Mouse (Mus musculus) MEL (cell line): Measurements from ENCODE around the gene Muc13. TPM values are rescaled to one million over a fixed set of nuclear protein-coding genes. Genes with fewer than 3 reads are reported as not detected.

ENCODE experiments used
- DNase-seq: peaks from one replicate; pipeline ENCODE4 v3.0.0; 2011; ENCODE audit warnings: low read depth, low spot score
- H3K27ac ChIP-seq: 2 replicates; pipeline ENCODE4 v1.5.1; 2012; ENCODE audit warnings: low read depth, mild to moderate bottlenecking, control low read depth, low read length, moderate library complexity; ENCODE audit not compliant: control insufficient read depth
- H3K27me3 ChIP-seq, 2 experiments: fragments of 150-350 bp in 1 of 2; sonication (generic) in 1 of 2; 2 replicates each; pipeline ENCODE4 v1.6.1; 2012; ENCODE audit warnings: low read length in 2 of 2, mild to moderate bottlenecking in 2 of 2, improper control_type of control experiment in 1 of 2, moderate library complexity in 1 of 2; ENCODE audit not compliant: insufficient read depth in 2 of 2, control insufficient read depth in 1 of 2
- H3K36me3 ChIP-seq, 2 experiments: 2 replicates each; pipeline ENCODE4 v1.6.1; 2012 to 2014; ENCODE audit warnings: low read length in 2 of 2, improper control_type of control experiment in 1 of 2, inconsistent platforms in 1 of 2, mild to moderate bottlenecking in 1 of 2; ENCODE audit not compliant: insufficient read depth in 2 of 2, control insufficient read depth in 1 of 2
- H3K4me1 ChIP-seq, 2 experiments: fragments of 150-350 bp in 1 of 2; sonication (generic) in 1 of 2; 2 replicates each; pipeline ENCODE4 v1.6.1; 2012; ENCODE audit warnings: low read length in 2 of 2, improper control_type of control experiment in 1 of 2, mild to moderate bottlenecking in 1 of 2; ENCODE audit not compliant: insufficient read depth in 2 of 2, control insufficient read depth in 1 of 2
- H3K4me3 ChIP-seq, 2 experiments: fragments of 150-350 bp in 1 of 2; sonication (generic) in 1 of 2; 2 replicates each; pipeline ENCODE4 v1.5.1; 2012; ENCODE audit warnings: low read depth in 2 of 2, low read length in 2 of 2, mild to moderate bottlenecking in 2 of 2, moderate library complexity in 2 of 2, control low read depth in 1 of 2, improper control_type of control experiment in 1 of 2; ENCODE audit not compliant: control insufficient read depth in 1 of 2, insufficient read depth in 1 of 2
- H3K79me2 ChIP-seq: 2 replicates; pipeline ENCODE4 v1.6.1; 2012; ENCODE audit warnings: mild to moderate bottlenecking, low read length, moderate library complexity; ENCODE audit not compliant: control insufficient read depth, poor library complexity, insufficient read depth
- H3K9ac ChIP-seq: 2 replicates; pipeline ENCODE4 v1.6.1; 2012; ENCODE audit warnings: low read depth, mild to moderate bottlenecking, control low read depth, low read length, moderate library complexity; ENCODE audit not compliant: control insufficient read depth, poor library complexity, severe bottlenecking
- H3K9me3 ChIP-seq: fragments of 150-350 bp; sonication (generic); replicated peaks from 2 replicates; pipeline ENCODE4 v1.6.1; 2012; ENCODE audit warnings: mild to moderate bottlenecking, low read length, improper control_type of control experiment, moderate library complexity; ENCODE audit not compliant: insufficient read depth
- CHD1 ChIP-seq: IDR thresholded peaks from 2 replicates; pipeline ENCODE4 v1.6.1; 2012; ENCODE audit warnings: low read depth, mild to moderate bottlenecking, inconsistent platforms, low read length, improper control_type of control experiment
- CTCF ChIP-seq, 3 experiments: IDR thresholded peaks in 2 of 3; conservative IDR thresholded peaks in 1 of 3; 2 replicates each; pipeline ENCODE4 v1.5.1; 2011 to 2012; ENCODE audit warnings: low read length in 3 of 3, low read depth in 2 of 3, mild to moderate bottlenecking in 2 of 3, improper control_type of control experiment in 1 of 3, inconsistent platforms in 1 of 3, mixed read lengths in 1 of 3, moderate library complexity in 1 of 3; ENCODE audit not compliant: control insufficient read depth in 1 of 3, insufficient read depth in 1 of 3, poor library complexity in 1 of 3, severe bottlenecking in 1 of 3
- ELF1 ChIP-seq: IDR thresholded peaks from 2 replicates; pipeline ENCODE4 v1.6.1; 2014; ENCODE audit warnings: low read depth, mild to moderate bottlenecking, inconsistent platforms, low read length, improper control_type of control experiment, moderate library complexity
- EP300 ChIP-seq, 2 experiments: IDR thresholded peaks; 2 replicates each; pipeline ENCODE4 v1.6.1; 2011; ENCODE audit warnings: improper control_type of control experiment in 2 of 2, low read length in 2 of 2, low read depth in 1 of 2, mild to moderate bottlenecking in 1 of 2
- KAT2A ChIP-seq: conservative IDR thresholded peaks from 2 replicates; pipeline ENCODE4 v1.6.1; 2012; ENCODE audit warnings: low read depth, low read length, improper control_type of control experiment, inconsistent platforms
- MAFK ChIP-seq: IDR thresholded peaks from 2 replicates; pipeline ENCODE4 v1.6.1; 2011; ENCODE audit warnings: low read depth, mild to moderate bottlenecking, low read length, improper control_type of control experiment, borderline replicate concordance
- MAX ChIP-seq: IDR thresholded peaks from 2 replicates; pipeline ENCODE4 v1.6.1; 2011; ENCODE audit warnings: low read length, improper control_type of control experiment
- MAZ ChIP-seq: IDR thresholded peaks from 2 replicates; pipeline ENCODE4 v1.6.1; 2012; ENCODE audit warnings: low read depth, mild to moderate bottlenecking, inconsistent platforms, low read length, improper control_type of control experiment
- MEF2A ChIP-seq: IDR thresholded peaks from 2 replicates; pipeline ENCODE4 v1.6.1; 2014; ENCODE audit warnings: low read depth, mild to moderate bottlenecking, inconsistent platforms, low read length, improper control_type of control experiment; ENCODE audit not compliant: poor library complexity, insufficient replicate concordance, severe bottlenecking; ENCODE audit errors: extremely low read depth
- MXI1 ChIP-seq: IDR thresholded peaks from 2 replicates; pipeline ENCODE4 v1.6.1; 2011; ENCODE audit warnings: mild to moderate bottlenecking, low read depth, low read length, improper control_type of control experiment
- NELFE ChIP-seq: IDR thresholded peaks from 2 replicates; pipeline ENCODE4 v1.6.1; 2011; ENCODE audit warnings: low read depth, low read length, improper control_type of control experiment
- NRF1 ChIP-seq: IDR thresholded peaks from 2 replicates; pipeline ENCODE4 v1.6.1; 2014; ENCODE audit warnings: low read depth, mild to moderate bottlenecking, inconsistent platforms, low read length, improper control_type of control experiment, moderate library complexity; ENCODE audit not compliant: poor library complexity, insufficient read depth, severe bottlenecking
- POLR2A ChIP-seq, 2 experiments: IDR thresholded peaks; 2 replicates each; pipeline ENCODE4 v1.6.1; 2011 to 2012; ENCODE audit warnings: low read length in 2 of 2, mild to moderate bottlenecking in 2 of 2, control low read depth in 1 of 2, improper control_type of control experiment in 1 of 2, low read depth in 1 of 2, moderate library complexity in 1 of 2; ENCODE audit not compliant: control insufficient read depth in 1 of 2, insufficient read depth in 1 of 2, poor library complexity in 1 of 2
- POLR2AphosphoS2 ChIP-seq: IDR thresholded peaks from 2 replicates; pipeline ENCODE4 v1.6.1; 2011; ENCODE audit warnings: low read length, improper control_type of control experiment
- POLR2AphosphoS5 ChIP-seq: IDR thresholded peaks from 2 replicates; pipeline ENCODE4 v1.6.1; 2012; ENCODE audit warnings: low read depth, borderline replicate concordance, mild to moderate bottlenecking, inconsistent platforms, low read length, moderate library complexity, mixed read lengths
- RCOR1 ChIP-seq: IDR thresholded peaks from 2 replicates; pipeline ENCODE4 v1.6.1; 2012; ENCODE audit warnings: low read depth, mild to moderate bottlenecking, inconsistent platforms, low read length, improper control_type of control experiment
- SIN3A ChIP-seq: IDR thresholded peaks from 2 replicates; pipeline ENCODE4 v1.6.1; 2012; ENCODE audit warnings: low read length, improper control_type of control experiment, inconsistent platforms
- SMC3 ChIP-seq: IDR thresholded peaks from 2 replicates; pipeline ENCODE4 v1.6.1; 2011; ENCODE audit warnings: low read depth, low read length, improper control_type of control experiment
- TBP ChIP-seq: IDR thresholded peaks from 2 replicates; pipeline ENCODE4 v1.8.0; 2011; ENCODE audit warnings: low read depth, low read length, improper control_type of control experiment
- TCF12 ChIP-seq: IDR thresholded peaks from 2 replicates; pipeline ENCODE4 v1.6.1; 2014; ENCODE audit warnings: low read depth, mild to moderate bottlenecking, inconsistent platforms, low read length, improper control_type of control experiment, moderate library complexity
- UBTF ChIP-seq: IDR thresholded peaks from 2 replicates; pipeline ENCODE4 v1.6.1; 2012; ENCODE audit warnings: low read depth, mild to moderate bottlenecking, inconsistent platforms, low read length, improper control_type of control experiment, moderate library complexity, borderline replicate concordance; ENCODE audit not compliant: insufficient read depth
- USF1 ChIP-seq: IDR thresholded peaks from 2 replicates; pipeline ENCODE4 v1.6.1; 2014; ENCODE audit warnings: low read depth, mild to moderate bottlenecking, inconsistent platforms, low read length, improper control_type of control experiment, moderate library complexity
- USF2 ChIP-seq, 2 experiments: IDR thresholded peaks; 2 replicates each; pipeline ENCODE4 v1.6.1; 2011 to 2012; ENCODE audit warnings: improper control_type of control experiment in 2 of 2, low read length in 2 of 2, borderline replicate concordance in 1 of 2, inconsistent platforms in 1 of 2, low read depth in 1 of 2, mild to moderate bottlenecking in 1 of 2; ENCODE audit not compliant: insufficient read depth in 1 of 2
- ZC3H11A ChIP-seq: IDR thresholded peaks from 2 replicates; pipeline ENCODE4 v1.6.1; 2012; ENCODE audit warnings: low read depth, mild to moderate bottlenecking, inconsistent platforms, low read length, improper control_type of control experiment
- ZMIZ1 ChIP-seq: IDR thresholded peaks from 2 replicates; pipeline ENCODE4 v1.6.1; 2012; ENCODE audit warnings: low read depth, mild to moderate bottlenecking, inconsistent platforms, low read length, improper control_type of control experiment, moderate library complexity
- ZNF384 ChIP-seq: IDR thresholded peaks from 2 replicates; pipeline ENCODE4 v1.6.1; 2012; ENCODE audit warnings: low read depth, mild to moderate bottlenecking, inconsistent platforms, low read length, improper control_type of control experiment
- polyA plus RNA-seq, 2 experiments: library from polyadenylated mRNA; stranded (reverse) in 1 of 2; unstranded in 1 of 2; fragments of >175 nt in 1 of 2; fragments of >200 nt in 1 of 2; gene quantifications; 2 replicates each; pipeline versions ENCODE4 v1.2.1 to v1.2.4; 2012; ENCODE audit warnings: low replicate concordance in 2 of 2, low read depth in 1 of 2; ENCODE audit not compliant: insufficient read length in 2 of 2, insufficient read depth in 1 of 2, missing spikeins in 1 of 2
- total RNA-seq: library from RNA; depleted of rRNA; stranded (reverse); fragments of 300-350 nt; gene quantifications from 2 replicates; pipeline ENCODE4 v1.2.3, GENCODE M21; 2012

Gene Muc13
- total and polyA plus RNA-seq, 3 experiments: 59.5 to 129 TPM; not detected in 1

DNA sequence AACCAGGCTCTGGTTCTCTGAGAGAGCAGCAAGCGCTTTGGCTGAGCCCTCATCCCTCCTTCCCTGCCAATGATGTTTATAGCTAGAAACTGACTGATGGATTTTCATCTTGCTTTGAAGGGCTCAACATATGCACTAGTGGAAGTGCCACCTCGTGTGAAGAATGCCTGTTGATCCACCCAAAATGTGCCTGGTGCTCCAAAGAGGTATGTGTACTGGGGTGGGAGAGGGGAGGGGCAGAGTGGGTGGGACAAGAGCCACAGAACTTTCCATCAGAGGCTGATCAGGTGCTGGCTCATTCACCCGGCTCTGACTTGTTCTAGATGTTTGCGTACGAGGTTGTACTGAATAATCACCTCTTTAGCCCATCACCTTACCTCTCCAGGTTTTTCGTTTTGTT lies 51.0 kb downstream of the Muc13 start:
- no peak for DNase-seq
- peaks cover 2 to 5% of the 10 kb centered on the region in 2 experiments; a peak in 3 of 4 replicates for H3K27me3 ChIP-seq

GRCm38 (mm10) chr16:33853271-33853670 lies 59.4 kb downstream of the Muc13 start:
- Histone ChIP-seq H3K27ac (no peak overlapping the region), H3K9me3 (no peaks in the 10 kb centered on the region), H3K36me3 (no peaks in the 10 kb centered on the region), H3K9ac (no peak overlapping the region), H3K79me2 (no peaks in the 10 kb centered on the region), H3K4me1 (peaks cover 0 to 3% of the 10 kb centered on the region in 2 experiments; a peak in 1 of 4 replicates), H3K27me3 (no peaks in the 10 kb centered on the region), H3K4me3 (no peak overlapping the region)
- no peak for DNase-seq
- TF ChIP-seq POLR2AphosphoS5: no peak
- no peak for TF ChIP-seq NRF1
- TF ChIP-seq CTCF (IDR thresholded peaks at IDR 0.05 in 2 of 3, conservative IDR thresholded peaks at IDR 0.05 in 1 of 3; ENCODE audit: control insufficient read depth in 1 of 3, insufficient read depth in 1 of 3, low read depth in 2 of 3, low read length in 3 of 3, poor library complexity in 1 of 3, severe bottlenecking in 1 of 3): no peak

More for the DNA sequence above, 51.0 kb downstream of the Muc13 start:
- H3K79me2 ChIP-seq: no peaks in the 10 kb centered on the region
- H3K4me3 ChIP-seq: no peak overlapping the region
- no peaks in the 10 kb centered on the region for H3K9me3 ChIP-seq
- TF ChIP-seq POLR2AphosphoS5 (no peak), MAZ (no peak), ZMIZ1 (no peak), USF1 (no peak), SIN3A (no peak), USF2 (IDR thresholded peaks at IDR 0.05; ENCODE audit: borderline replicate concordance in 1 of 2, insufficient read depth in 1 of 2, low read depth in 1 of 2, low read length in 2 of 2) (no peak), ELF1 (no peak), RCOR1 (no peak), ZNF384 (no peak)
- H3K36me3 ChIP-seq: 0 out of 4 replicates have a peak, but pooled peaks cover 0 to 5% of the 10 kb centered on the region in 2 experiments
- peaks cover 0 to 3% of the 10 kb centered on the region in 2 experiments; a peak in 1 of 4 replicates for H3K4me1 ChIP-seq
- H3K9ac ChIP-seq: no peak overlapping the region
- H3K27ac ChIP-seq: no peak overlapping the region

DNA sequence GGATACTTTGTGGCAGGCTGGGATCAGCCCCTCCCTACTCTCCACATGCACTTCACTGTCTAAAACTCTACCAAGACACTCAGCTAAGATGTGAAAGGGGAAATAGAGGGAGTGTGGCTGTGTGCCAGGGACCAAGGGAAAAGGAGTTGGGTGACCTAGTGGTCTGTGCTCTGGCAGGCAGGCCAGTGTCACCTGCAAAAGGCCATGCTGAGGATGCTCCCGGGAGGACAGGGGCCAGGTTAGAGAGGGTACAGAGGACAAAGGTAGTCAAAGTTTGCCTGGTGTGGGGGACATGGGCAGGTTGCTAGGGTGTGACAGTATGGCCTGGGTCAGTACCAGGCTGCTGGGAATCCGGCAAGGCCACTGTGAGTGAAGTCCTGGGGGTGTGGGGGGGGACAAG lies 64.9 kb downstream of the Muc13 start:
- no peak overlapping the region for H3K4me3 ChIP-seq
- TF ChIP-seq MXI1 (no peak), MAFK (no peak), SIN3A (no peak), ELF1 (no peak), ZNF384 (no peak), TCF12 (no peak), EP300 (IDR thresholded peaks at IDR 0.05; ENCODE audit: low read depth in 1 of 2, low read length in 2 of 2) (no peak), SMC3 (no peak), TBP (no peak), UBTF (no peak), ZC3H11A (no peak), POLR2AphosphoS2 (no peak), MEF2A (no peak), MAX (no peak), CHD1 (no peak), NELFE (no peak), POLR2A (IDR thresholded peaks at IDR 0.05; ENCODE audit: control insufficient read depth in 1 of 2, insufficient read depth in 1 of 2, low read depth in 1 of 2, low read length in 2 of 2, poor library complexity in 1 of 2) (no peak), KAT2A (no peak)
- DNase-seq: peak; percentile 55

More for the DNA sequence above, 64.9 kb downstream of the Muc13 start:
- H3K36me3 ChIP-seq: peaks cover 0 to 4% of the 10 kb centered on the region in 2 experiments; a peak in 1 of 4 replicates
- peaks cover 0 to 16% of the 10 kb centered on the region in 2 experiments; a peak in 2 of 4 replicates for H3K4me1 ChIP-seq
- H3K27me3 ChIP-seq: no peaks in the 10 kb centered on the region
- H3K27ac ChIP-seq: no peak overlapping the region
- no peak overlapping the region for H3K9ac ChIP-seq
- H3K9me3 ChIP-seq: no peaks in the 10 kb centered on the region
- H3K79me2 ChIP-seq: no peaks in the 10 kb centered on the region
